In genomic region chr5:35609381-35609780, GRCm38 (mm10) we compare ENCODE assay signal across 9 mouse cellular contexts. TPM values are rescaled to one million over a fixed set of nuclear protein-coding genes. Genes with fewer than 3 reads are reported as not detected.
DNase-seq lines count a peak whose midpoint lies in the region; ATAC-seq and TF ChIP-seq lines count a peak whose summit lies in the region.
"Had no signal": no experiment of that assay in that cellular context is flagged by ENCODE, and none has a peak within 500 bp of the region (broad histone marks: within the 10 kb centered on the region; RNA-seq: fewer than 3 reads in every experiment).

No protein-coding gene starts in this region.

- TF ChIP-seq EP300 in lung, postnatal 0 days (IDR thresholded peaks at IDR 0.05), result no peak

- H3K9me3 ChIP-seq in kidney, embryonic 16.5 days (ENCODE audit: low read length), result no peaks in the 10 kb centered on the region
- H3K9me3 ChIP-seq in embryonic facial prominence, embryonic 15.5 days (replicated peaks), result no peaks in the 10 kb centered on the region
- H3K9me3 ChIP-seq in hindbrain, embryonic 13.5 days, result no peaks in the 10 kb centered on the region
- H3K9me3 ChIP-seq in lung, postnatal 0 days (ENCODE audit: low read length), result no peaks in the 10 kb centered on the region
- H3K9me3 ChIP-seq in stomach, embryonic 16.5 days (replicated peaks; ENCODE audit: control insufficient read depth, low read length), result no peaks in the 10 kb centered on the region
- H3K9me3 ChIP-seq: heart, embryonic 15.5 days had no signal

- H3K27ac ChIP-seq in kidney, embryonic 16.5 days (ENCODE audit: low read length), result peak overlapping the region; percentile 31
- H3K27ac ChIP-seq in embryonic facial prominence, embryonic 15.5 days (replicated peaks), result peak overlapping the region; percentile 72
- 0 out of 2 replicates have a peak overlapping the region, but pooled peaks have one; percentile 40 for H3K27ac ChIP-seq in hindbrain, embryonic 13.5 days
- H3K27ac ChIP-seq in lung, postnatal 0 days (ENCODE audit: low read length), result no peak overlapping the region
- H3K27ac ChIP-seq in stomach, embryonic 16.5 days (ENCODE audit: low read length), result peak overlapping the region; percentile 40; the same call in 1 of the 2 replicates
- H3K27ac ChIP-seq: heart, embryonic 15.5 days had no signal

- H3K4me1 ChIP-seq in kidney, embryonic 16.5 days (ENCODE audit: insufficient read depth, low read length), result peaks cover 20% of the 10 kb centered on the region
- H3K4me1 ChIP-seq in embryonic facial prominence, embryonic 15.5 days, result peaks cover 35% of the 10 kb centered on the region
- H3K4me1 ChIP-seq in hindbrain, embryonic 13.5 days (replicated peaks), result peaks cover 21% of the 10 kb centered on the region
- H3K4me1 ChIP-seq in lung, postnatal 0 days (ENCODE audit: insufficient read depth, low read depth, low read length), result no peaks in the 10 kb centered on the region
- peaks cover 22% of the 10 kb centered on the region for H3K4me1 ChIP-seq in stomach, embryonic 16.5 days (ENCODE audit: control insufficient read depth, insufficient read depth, low read length)

- ATAC-seq in kidney, embryonic 16.5 days (ENCODE audit: low FRiP score, low TSS enrichment), result peak; percentile 76
- peak; percentile 85 for ATAC-seq in embryonic facial prominence, embryonic 15.5 days (ENCODE audit: insufficient number of reproducible peaks, low FRiP score, low TSS enrichment, low read depth)
- ATAC-seq in hindbrain, embryonic 13.5 days (ENCODE audit: low FRiP score), result peak; percentile 37; the same call in 1 of the 2 replicates
- peak; percentile 81 for ATAC-seq in lung, postnatal 0 days
- ATAC-seq in stomach, embryonic 16.5 days (ENCODE audit: insufficient read depth, low FRiP score), result peak; percentile 65; the same call in 1 of the 2 replicates

- TF ChIP-seq CTCF in lung, postnatal 0 days (IDR thresholded peaks at IDR 0.05), result no peak

- H3K9ac ChIP-seq in kidney, embryonic 16.5 days (replicated peaks; ENCODE audit: low read length), result no peak overlapping the region
- no peak overlapping the region for H3K9ac ChIP-seq in embryonic facial prominence, embryonic 15.5 days
- peak overlapping the region; percentile 35; the same call in 1 of the 2 replicates for H3K9ac ChIP-seq in hindbrain, embryonic 13.5 days
- H3K9ac ChIP-seq in lung, postnatal 0 days (replicated peaks; ENCODE audit: low read depth), result no peak overlapping the region
- H3K9ac ChIP-seq in stomach, embryonic 16.5 days (ENCODE audit: low read length), result peak overlapping the region; percentile 41; the same call in 1 of the 2 replicates
- H3K9ac ChIP-seq: heart, embryonic 15.5 days had no signal

- H3K27me3 ChIP-seq in kidney, embryonic 16.5 days (ENCODE audit: insufficient read depth, low read length), result no peaks in the 10 kb centered on the region
- H3K27me3 ChIP-seq in embryonic facial prominence, embryonic 15.5 days, result no peaks in the 10 kb centered on the region
- H3K27me3 ChIP-seq in hindbrain, embryonic 13.5 days, result no peaks in the 10 kb centered on the region
- no peaks in the 10 kb centered on the region for H3K27me3 ChIP-seq in lung, postnatal 0 days (replicated peaks; ENCODE audit: insufficient read depth, low read length)
- no peaks in the 10 kb centered on the region for H3K27me3 ChIP-seq in stomach, embryonic 16.5 days (ENCODE audit: control insufficient read depth, insufficient read depth, low read length)

- no peaks in the 10 kb centered on the region for H3K36me3 ChIP-seq in kidney, embryonic 16.5 days (ENCODE audit: insufficient read depth, low read length)
- no peaks in the 10 kb centered on the region for H3K36me3 ChIP-seq in embryonic facial prominence, embryonic 15.5 days
- peaks cover 49% of the 10 kb centered on the region for H3K36me3 ChIP-seq in hindbrain, embryonic 13.5 days
- no peaks in the 10 kb centered on the region for H3K36me3 ChIP-seq in lung, postnatal 0 days (ENCODE audit: insufficient read depth, low read length)
- no peaks in the 10 kb centered on the region for H3K36me3 ChIP-seq in stomach, embryonic 16.5 days (ENCODE audit: control insufficient read depth, insufficient read depth, low read length)

- 19% methylated on average over 12 of the region's 12 CpGs for WGBS in kidney, embryonic 16.5 days
- 10% methylated on average over 12 of the region's 12 CpGs for WGBS in embryonic facial prominence, embryonic 15.5 days
- WGBS in hindbrain, embryonic 13.5 days, result 6% methylated on average over 12 of the region's 12 CpGs
- 20% methylated on average over 12 of the region's 12 CpGs for WGBS in lung, postnatal 0 days
- WGBS in stomach, embryonic 16.5 days, result 23% methylated on average over 12 of the region's 12 CpGs

- no peak overlapping the region for H3K4me3 ChIP-seq in kidney, embryonic 16.5 days (ENCODE audit: low read length)
- H3K4me3 ChIP-seq in embryonic facial prominence, embryonic 15.5 days (replicated peaks), result no peak overlapping the region
- H3K4me3 ChIP-seq in hindbrain, embryonic 13.5 days, result no peak overlapping the region
- H3K4me3 ChIP-seq in lung, postnatal 0 days (ENCODE audit: low read depth, low read length), result no peak overlapping the region
- no peak overlapping the region for H3K4me3 ChIP-seq in stomach, embryonic 16.5 days (replicated peaks; ENCODE audit: low read length)
- H3K4me3 ChIP-seq: heart, embryonic 15.5 days had no signal

- no peak overlapping the region for H3K4me2 ChIP-seq in kidney, embryonic 16.5 days (replicated peaks; ENCODE audit: low read depth, low read length)
- no peak overlapping the region for H3K4me2 ChIP-seq in embryonic facial prominence, embryonic 15.5 days (replicated peaks)
- 0 out of 2 replicates have a peak overlapping the region, but pooled peaks have one; percentile 7 for H3K4me2 ChIP-seq in hindbrain, embryonic 13.5 days
- no peak overlapping the region for H3K4me2 ChIP-seq in lung, postnatal 0 days (replicated peaks; ENCODE audit: low read depth, low read length)
- H3K4me2 ChIP-seq in stomach, embryonic 16.5 days (ENCODE audit: low read depth, low read length), result no peak overlapping the region
- H3K4me2 ChIP-seq: heart, embryonic 15.5 days had no signal

- DNase-seq in kidney, adult 8-10 months, result no peak
- DNase-seq in lung, postnatal 0 days (ENCODE audit: low spot score), result peak; percentile 83
- DNase-seq in layer of hippocampus, adult 9-11 months, result no peak
- DNase-seq in cerebellum, adult 8-10 months, result no peak

RNA-seq across cellular contexts. Expression of gene Acox3, which starts 26.5 kb away (rescaled TPM):
- polyA plus RNA-seq in kidney, embryonic 16.5 days (2015; fragmentation: Nextera tagmentation; extraction: Ambion mirVana), result 14.4 and 16.6 TPM in 2 replicates
- polyA plus RNA-seq in embryonic facial prominence, embryonic 15.5 days (2015; fragmentation: Nextera tagmentation; extraction: Ambion mirVana), result 13.7 and 14.1 TPM in 2 replicates
- 16.0 and 16.3 TPM in 2 replicates for polyA plus RNA-seq in hindbrain, embryonic 13.5 days (2015; fragmentation: Nextera tagmentation; extraction: Ambion mirVana)
- polyA plus RNA-seq in lung, postnatal 0 days (2015; fragmentation: Nextera tagmentation; extraction: Ambion mirVana), result 15.0 and 15.9 TPM in 2 replicates
- polyA plus RNA-seq in stomach, embryonic 16.5 days (2015; fragmentation: Nextera tagmentation; extraction: Ambion mirVana), result 15.1 and 15.9 TPM in 2 replicates

RNA-seq across cellular contexts. Expression of gene Trmt44, which starts 34.5 kb away (rescaled TPM):
- 9.4 and 9.5 TPM in 2 replicates for polyA plus RNA-seq in kidney, embryonic 16.5 days (2015; fragmentation: Nextera tagmentation; extraction: Ambion mirVana)
- polyA plus RNA-seq in embryonic facial prominence, embryonic 15.5 days (2015; fragmentation: Nextera tagmentation; extraction: Ambion mirVana), result 8.4 and 9.0 TPM in 2 replicates
- 7.5 and 8.2 TPM in 2 replicates for polyA plus RNA-seq in hindbrain, embryonic 13.5 days (2015; fragmentation: Nextera tagmentation; extraction: Ambion mirVana)
- polyA plus RNA-seq in lung, postnatal 0 days (2015; fragmentation: Nextera tagmentation; extraction: Ambion mirVana), result 3.4 and 4.4 TPM in 2 replicates
- polyA plus RNA-seq in stomach, embryonic 16.5 days (2015; fragmentation: Nextera tagmentation; extraction: Ambion mirVana), result 7.0 and 7.6 TPM in 2 replicates

Comparison
In these comparisons a context has a peak if more than half of its experiments do, and no peak if none do; other contexts are left out.
1. H3K9ac ChIP-seq: peak in hindbrain, embryonic 13.5 days (single experiment) and stomach, embryonic 16.5 days (single experiment); none in kidney, embryonic 16.5 days (single experiment), embryonic facial prominence, embryonic 15.5 days (single experiment) and lung, postnatal 0 days (single experiment).
2. Peak in every context shown above with its lines, with median percentiles within 50 percentile points of each other: ATAC-seq.